Mouse (Mus musculus) lung, adult 2 months (tissue): ENCODE measurements around the gene Ccdc157.

Experiments
- CTCF ChIP-seq: fragments of 200-500 bp; IDR thresholded peaks from 2 replicates; pipeline ENCODE4 v1.5.1; 2011; ENCODE audit warnings: mild to moderate bottlenecking, low read length, control low read depth; ENCODE audit not compliant: insufficient read depth
- POLR2A ChIP-seq: fragments of 200-500 bp; IDR thresholded peaks from 2 replicates; pipeline ENCODE4 v1.6.1; 2011; ENCODE audit warnings: low read depth, mild to moderate bottlenecking, control low read depth, low read length, borderline replicate concordance; ENCODE audit errors: extremely low read depth

DNA sequence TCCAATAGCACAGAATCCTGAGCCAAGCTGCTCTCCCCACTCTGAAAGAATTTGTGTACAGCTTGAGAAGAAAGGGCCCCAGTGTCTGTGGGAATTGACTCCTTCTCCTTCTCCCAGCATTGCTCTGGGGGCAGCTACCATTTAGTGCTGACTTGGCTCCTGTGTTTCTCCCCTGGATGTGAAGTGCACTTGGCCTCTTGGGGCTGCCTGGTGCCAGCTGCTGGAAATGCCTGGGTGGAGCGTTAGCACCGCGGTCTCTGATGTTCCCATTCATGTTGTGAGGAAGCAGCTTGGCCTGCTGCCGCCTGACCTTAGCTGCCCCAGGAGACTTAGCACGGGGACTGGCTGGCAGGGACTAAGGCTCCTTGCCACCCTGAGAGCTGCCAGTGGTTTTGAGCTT is 14.5 kb upstream of the Ccdc157 start:
- no peak for TF ChIP-seq POLR2A
- no peak for TF ChIP-seq CTCF
